Mouse (Mus musculus): Measurements from ENCODE around the gene Proser1.

DNA sequence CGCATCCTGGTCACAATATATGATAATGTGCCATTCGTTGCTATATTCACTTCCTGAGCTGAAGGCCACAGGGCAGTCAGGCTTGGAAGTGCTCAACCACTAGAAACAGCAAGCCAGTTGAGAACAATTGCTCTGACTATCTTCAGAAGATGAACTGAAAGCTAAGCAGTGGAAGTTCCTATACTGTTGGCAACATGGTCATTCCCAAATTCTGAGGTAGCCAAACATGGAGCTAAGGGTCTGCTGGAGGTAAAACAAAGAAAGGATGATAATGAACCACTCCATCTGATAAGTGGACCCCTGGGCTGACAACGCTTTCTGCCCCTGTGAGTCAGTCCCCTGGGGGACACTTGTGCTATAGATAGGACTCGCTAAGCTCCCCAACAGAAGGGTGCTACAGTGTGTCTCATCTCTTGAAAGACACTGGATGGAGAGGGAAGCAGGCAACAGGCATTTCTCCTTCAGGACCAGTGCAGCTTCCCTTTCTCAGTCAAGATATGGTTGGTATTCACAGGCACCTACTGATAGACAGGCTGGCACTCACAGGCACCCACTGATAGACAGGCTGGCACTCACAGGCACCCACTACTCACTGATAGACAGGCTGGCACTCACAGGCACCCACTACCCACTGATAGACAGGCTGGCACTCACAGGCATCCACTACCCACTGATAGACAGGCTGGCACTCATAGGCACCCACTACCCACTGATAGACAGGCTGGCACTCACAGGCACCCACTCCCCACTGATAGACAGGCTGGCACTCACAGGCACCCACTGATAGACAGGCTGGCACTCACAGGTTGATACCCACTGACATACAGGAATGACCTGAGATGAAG lies 51.0 kb downstream of the Proser1 start:
- no peak for TF ChIP-seq GATA1 (IDR thresholded peaks at IDR 0.05; ENCODE audit: low read length)
- TF ChIP-seq TAL1 (IDR thresholded peaks at IDR 0.05; ENCODE audit: low read length): no peak

Data from erythroblast, embryonic 14.5 days (primary cell).